Mouse (Mus musculus) stomach, embryonic 15.5 days (tissue): Measurements from ENCODE around the gene Olfr1104. TPM values are rescaled to one million over a fixed set of nuclear protein-coding genes. Genes with fewer than 3 reads are reported as not detected.

Source experiments
- ATAC-seq: fragments of 200-750 bp; cut with Nextera tagmentation; 2 replicates; pipeline ENCODE4 v1.8.0; 2017; ENCODE audit warnings: low read depth, moderate number of reproducible peaks, moderate TSS enrichment; ENCODE audit not compliant: insufficient read depth, low FRiP score
- H3K27ac ChIP-seq: fragments of 300-500 bp; sonication (generic); 2 replicates; pipeline ENCODE4 v1.5.1; 2015; ENCODE audit warnings: mild to moderate bottlenecking, inconsistent platforms
- H3K27me3 ChIP-seq: fragments of 300-500 bp; sonication (generic); replicated peaks from 2 replicates; pipeline ENCODE4 v1.6.1; 2015; ENCODE audit warnings: inconsistent platforms
- H3K36me3 ChIP-seq: fragments of 300-500 bp; sonication (generic); 2 replicates; pipeline ENCODE4 v1.6.1; 2015; ENCODE audit warnings: inconsistent platforms
- H3K4me1 ChIP-seq: fragments of 300-500 bp; sonication (generic); 2 replicates; pipeline ENCODE4 v1.6.1; 2015; ENCODE audit warnings: inconsistent platforms
- H3K4me2 ChIP-seq: fragments of 300-500 bp; sonication (generic); 2 replicates; pipeline ENCODE4 v1.6.1; 2015; ENCODE audit warnings: mild to moderate bottlenecking, inconsistent platforms
- H3K4me3 ChIP-seq: fragments of 300-500 bp; sonication (generic); replicated peaks from 2 replicates; pipeline ENCODE4 v1.5.1; 2015; ENCODE audit warnings: inconsistent platforms
- H3K9ac ChIP-seq: fragments of 300-500 bp; sonication (generic); 2 replicates; pipeline ENCODE4 v1.6.1; 2015; ENCODE audit warnings: inconsistent platforms
- H3K9me3 ChIP-seq: fragments of 300-500 bp; sonication (generic); 2 replicates; pipeline ENCODE4 v1.6.1; 2016; ENCODE audit warnings: inconsistent platforms
- WGBS: fragments of 180-500 bp; shearing (Covaris S2); methylation state at CpG from one replicate; pipeline ENCODE4 v1.1.7; 2015; 5-methylcytosine and 5-hydroxymethylcytosine counted together
- polyA plus RNA-seq: library from polyadenylated mRNA; unstranded; fragments of >200 nt; fragmentation: Nextera tagmentation; extraction: Ambion mirVana; gene quantifications from 2 replicates; pipeline ENCODE4 v1.2.1, GENCODE M21; 2015

Olfr1104 gene
- polyA plus RNA-seq, result not detected in 2 replicates

- 54% methylated on average over 1 of the region's 1 CpGs for WGBS
- H3K36me3 ChIP-seq, result no peaks in the 10 kb centered on the region
- H3K4me3 ChIP-seq, result no peak within 1 kb of the TSS
- H3K27me3 ChIP-seq, result no peaks in the 10 kb centered on the region
- H3K27ac ChIP-seq, result no peak within 1 kb of the TSS
- H3K4me2 ChIP-seq, result no peak within 1 kb of the TSS
- no peaks in the 10 kb centered on the region for H3K9me3 ChIP-seq
- no peak for ATAC-seq
- H3K4me1 ChIP-seq, result no peaks in the 10 kb centered on the region
- no peak within 1 kb of the TSS for H3K9ac ChIP-seq
Observed at GRCm38 (mm10) chr2:87026980-87027379, at the start of gene Olfr1104. TSS of gene Olfr1104 (minus strand) at chr2:87027080.

GRCm38 (mm10) chr2:87075717-87076116 is 48.8 kb upstream of the Olfr1104 start, which contains the start of gene Olfr1107:
TSS of gene Olfr1107 (minus strand) at chr2:87075817.
- Histone ChIP-seq H3K4me3 (no peak within 1 kb of the TSS), H3K9me3 (no peaks in the 10 kb centered on the region), H3K4me1 (no peaks in the 10 kb centered on the region), H3K9ac (no peak within 1 kb of the TSS), H3K27ac (no peak within 1 kb of the TSS), H3K36me3 (no peaks in the 10 kb centered on the region), H3K27me3 (no peaks in the 10 kb centered on the region), H3K4me2 (no peak within 1 kb of the TSS)
- 90% methylated on average over 1 of the region's 1 CpGs for WGBS
- no peak for ATAC-seq

GRCm38 (mm10) chr2:87052173-87052572 is 25.3 kb upstream of the Olfr1104 start, which contains the start of gene Olfr1106:
TSS of gene Olfr1106 (minus strand) at chr2:87052273.
- Histone ChIP-seq H3K27me3 (no peaks in the 10 kb centered on the region), H3K27ac (no peak within 1 kb of the TSS), H3K9ac (no peak within 1 kb of the TSS), H3K4me2 (no peak within 1 kb of the TSS), H3K9me3 (no peaks in the 10 kb centered on the region), H3K4me3 (no peak within 1 kb of the TSS), H3K4me1 (no peaks in the 10 kb centered on the region), H3K36me3 (no peaks in the 10 kb centered on the region)
- ATAC-seq, result no peak
- 71% methylated on average over 1 of the region's 1 CpGs for WGBS

GRCm38 (mm10) chr2:87036431-87036830 is 9.6 kb upstream of the Olfr1104 start, which contains the start of gene Olfr1105:
TSS of gene Olfr1105 (minus strand) at chr2:87036531.
- no peaks in the 10 kb centered on the region for H3K9me3 ChIP-seq
- no peaks in the 10 kb centered on the region for H3K36me3 ChIP-seq
- H3K4me3 ChIP-seq, result no peak within 1 kb of the TSS
- H3K4me1 ChIP-seq, result no peaks in the 10 kb centered on the region
- no peak within 1 kb of the TSS for H3K9ac ChIP-seq
- no peak within 1 kb of the TSS for H3K4me2 ChIP-seq
- ATAC-seq, result no peak
- H3K27me3 ChIP-seq, result no peaks in the 10 kb centered on the region
- H3K27ac ChIP-seq, result no peak within 1 kb of the TSS

- H3K4me1 ChIP-seq, result no peaks in the 10 kb centered on the region
- H3K9me3 ChIP-seq, result no peaks in the 10 kb centered on the region
- no peak within 1 kb of the TSS for H3K9ac ChIP-seq
- H3K27ac ChIP-seq, result no peak within 1 kb of the TSS
- H3K4me2 ChIP-seq, result no peak within 1 kb of the TSS
- ATAC-seq, result no peak
- no peaks in the 10 kb centered on the region for H3K36me3 ChIP-seq
- no peak within 1 kb of the TSS for H3K4me3 ChIP-seq
- no peaks in the 10 kb centered on the region for H3K27me3 ChIP-seq
Observed at GRCm38 (mm10) chr2:86998098-86998497, 28.8 kb downstream of the Olfr1104 start, which contains the start of gene Olfr1102. TSS of gene Olfr1102 (plus strand) at chr2:86998398.

GRCm38 (mm10) chr2:86991121-86991520 is 35.8 kb downstream of the Olfr1104 start, which contains the start of gene Olfr1101:
TSS of gene Olfr1101 (minus strand) at chr2:86991221.
- Histone ChIP-seq H3K4me1 (no peaks in the 10 kb centered on the region), H3K9me3 (no peaks in the 10 kb centered on the region), H3K27me3 (no peaks in the 10 kb centered on the region), H3K36me3 (no peaks in the 10 kb centered on the region), H3K4me3 (no peak within 1 kb of the TSS), H3K27ac (no peak within 1 kb of the TSS), H3K9ac (no peak within 1 kb of the TSS), H3K4me2 (no peak within 1 kb of the TSS)
- ATAC-seq, result no peak
- 74% methylated on average over 3 of the region's 3 CpGs for WGBS

- Histone ChIP-seq H3K4me3 (no peak within 1 kb of the TSS), H3K36me3 (no peaks in the 10 kb centered on the region), H3K4me2 (no peak within 1 kb of the TSS), H3K4me1 (no peaks in the 10 kb centered on the region), H3K27ac (no peak within 1 kb of the TSS), H3K27me3 (no peaks in the 10 kb centered on the region), H3K9ac (no peak within 1 kb of the TSS), H3K9me3 (no peaks in the 10 kb centered on the region)
- WGBS, result 73% methylated on average over 3 of the region's 3 CpGs
- no peak for ATAC-seq
Observed at GRCm38 (mm10) chr2:86979854-86980253, 47.0 kb downstream of the Olfr1104 start, which contains the start of gene Olfr1100. TSS of gene Olfr1100 (minus strand) at chr2:86979954.

Other genes starting within 250 kb of the Olfr1104 start
- not detected in 2 replicates for gene Olfr1093, start 244.6 kb downstream of the Olfr1104 start, polyA plus RNA-seq
- not detected in 2 replicates for gene Olfr141, start 217.1 kb downstream of the Olfr1104 start, polyA plus RNA-seq
- gene Olfr1094, start 202.4 kb downstream of the Olfr1104 start, polyA plus RNA-seq, result not detected in 2 replicates
- not detected in 2 replicates for gene Olfr1095, start 175.4 kb downstream of the Olfr1104 start, polyA plus RNA-seq
- not detected in 2 replicates for gene Gm13723, start 152.3 kb downstream of the Olfr1104 start, polyA plus RNA-seq
- gene Olfr1097, start 134.9 kb downstream of the Olfr1104 start, polyA plus RNA-seq, result not detected in 2 replicates
- not detected in 2 replicates for gene Olfr1098, start 102.5 kb downstream of the Olfr1104 start, polyA plus RNA-seq
- gene Olfr1099, start 66.4 kb downstream of the Olfr1104 start, polyA plus RNA-seq, result not detected in 2 replicates
- not detected in 2 replicates for gene Olfr1100, start 47.1 kb downstream of the Olfr1104 start, polyA plus RNA-seq
- not detected in 2 replicates for gene Olfr1101, start 35.9 kb downstream of the Olfr1104 start, polyA plus RNA-seq
- not detected in 2 replicates for gene Olfr1102, start 28.7 kb downstream of the Olfr1104 start, polyA plus RNA-seq
- gene Olfr1105, start 9.5 kb upstream of the Olfr1104 start, polyA plus RNA-seq, result not detected in 2 replicates
- not detected in 2 replicates for gene Olfr1106, start 25.2 kb upstream of the Olfr1104 start, polyA plus RNA-seq
- not detected in 2 replicates for gene Olfr1107, start 48.7 kb upstream of the Olfr1104 start, polyA plus RNA-seq
- gene Olfr1109, start 68.9 kb upstream of the Olfr1104 start, polyA plus RNA-seq, result not detected in 2 replicates
- not detected in 2 replicates for gene Olfr259, start 87.5 kb upstream of the Olfr1104 start, polyA plus RNA-seq
- gene Olfr1110, start 113.2 kb upstream of the Olfr1104 start, polyA plus RNA-seq, result not detected in 2 replicates
- not detected in 2 replicates for gene Olfr1111, start 125.5 kb upstream of the Olfr1104 start, polyA plus RNA-seq
- not detected in 2 replicates for gene Olfr1112, start 160.7 kb upstream of the Olfr1104 start, polyA plus RNA-seq
- gene Olfr1113, start 181.9 kb upstream of the Olfr1104 start, polyA plus RNA-seq, result not detected in 2 replicates
- not detected in 2 replicates for gene Olfr1115, start 220.9 kb upstream of the Olfr1104 start, polyA plus RNA-seq
- gene Olfr1116, start 240.5 kb upstream of the Olfr1104 start, polyA plus RNA-seq, result not detected in 2 replicates